Mouse (Mus musculus) heart, embryonic 14.5 days (tissue): ENCODE measurements around the gene Etv1. TPM values are rescaled to one million over a fixed set of nuclear protein-coding genes. Genes with fewer than 3 reads are reported as not detected.
"Not testable (repeated sequence)": the region's sequence is repeated elsewhere in the genome, so short reads cannot be mapped to it uniquely, and the experiment has no call there.

Experiments
- ATAC-seq: fragments of 200-750 bp; cut with Nextera tagmentation; 2 replicates; pipeline ENCODE4 v1.8.0; 2017; ENCODE audit warnings: low read depth, moderate TSS enrichment; ENCODE audit not compliant: insufficient number of reproducible peaks, insufficient read depth, low FRiP score
- H3K27ac ChIP-seq, 2 experiments: fragments of 200-500 bp in 1 of 2; fragments of 300-500 bp in 1 of 2; sonication (generic) in 1 of 2; replicated peaks in 1 of 2; 2 replicates each; pipeline ENCODE4 v1.5.1; 2012 to 2014; ENCODE audit warnings: low read depth in 2 of 2, low read length in 2 of 2, control low read depth in 1 of 2, mild to moderate bottlenecking in 1 of 2, mixed read lengths in 1 of 2; ENCODE audit not compliant: control insufficient read depth in 1 of 2, insufficient read depth in 1 of 2
- H3K27me3 ChIP-seq: fragments of 300-500 bp; sonication (generic); 2 replicates; pipeline ENCODE4 v1.6.1; 2014; ENCODE audit warnings: mild to moderate bottlenecking, low read length, control low read depth; ENCODE audit not compliant: control insufficient read depth, insufficient read depth
- H3K36me3 ChIP-seq: fragments of 300-500 bp; sonication (generic); 2 replicates; pipeline ENCODE4 v1.6.1; 2014; ENCODE audit warnings: mild to moderate bottlenecking, control low read depth, low read length, mixed read lengths; ENCODE audit not compliant: control insufficient read depth, insufficient read depth
- H3K4me1 ChIP-seq, 2 experiments: fragments of 200-500 bp in 1 of 2; fragments of 300-500 bp in 1 of 2; sonication (generic) in 1 of 2; 2 replicates each; pipeline ENCODE4 v1.6.1; 2012 to 2014; ENCODE audit warnings: low read length in 2 of 2, control low read depth in 1 of 2, mixed read lengths in 1 of 2; ENCODE audit not compliant: control insufficient read depth in 2 of 2, insufficient read depth in 2 of 2
- H3K4me2 ChIP-seq: fragments of 300-500 bp; sonication (generic); 2 replicates; pipeline ENCODE4 v1.6.1; 2014; ENCODE audit warnings: mild to moderate bottlenecking, low read length
- H3K4me3 ChIP-seq, 2 experiments: fragments of 200-500 bp in 1 of 2; fragments of 300-500 bp in 1 of 2; sonication (generic) in 1 of 2; 2 replicates each; pipeline ENCODE4 v1.5.1; 2012 to 2014; ENCODE audit warnings: low read length in 2 of 2, mild to moderate bottlenecking in 2 of 2, control low read depth in 1 of 2, low read depth in 1 of 2, moderate library complexity in 1 of 2; ENCODE audit not compliant: control insufficient read depth in 1 of 2, insufficient read depth in 1 of 2
- H3K9ac ChIP-seq: fragments of 300-500 bp; sonication (generic); 2 replicates; pipeline ENCODE4 v1.6.1; 2014; ENCODE audit warnings: mild to moderate bottlenecking, low read length
- H3K9me3 ChIP-seq: fragments of 300-500 bp; sonication (generic); 2 replicates; pipeline ENCODE4 v1.6.1; 2016; ENCODE audit warnings: low read length, control low read depth; ENCODE audit not compliant: control insufficient read depth
- WGBS: fragments of 180-500 bp; shearing (Covaris S2); extraction: QIAGEN DNeasy Blood & Tissue Kit; methylation state at CpG from one replicate; pipeline ENCODE4 v1.1.7; 2014; 5-methylcytosine and 5-hydroxymethylcytosine counted together
- polyA plus RNA-seq: library from polyadenylated mRNA; unstranded; fragments of >200 nt; fragmentation: Nextera tagmentation; extraction: Ambion mirVana; gene quantifications from 2 replicates; pipeline ENCODE4 v1.2.1, GENCODE M21; 2014

Gene Etv1
- polyA plus RNA-seq, 1 experiment from 2014 or later = 40.5 TPM

GRCm38 (mm10) chr12:38816235-38816634, 37.1 kb downstream of the Etv1 start:
- no peak for ATAC-seq
- Histone ChIP-seq H3K9me3 (no peaks in the 10 kb centered on the region), H3K36me3 (no peaks in the 10 kb centered on the region), H3K4me1 (0 out of 4 replicates have a peak, but pooled peaks cover 0 to 2% of the 10 kb centered on the region in 2 experiments), H3K4me3 (no peak overlapping the region), H3K4me2 (no peak overlapping the region), H3K27ac (no peak overlapping the region), H3K27me3 (no peaks in the 10 kb centered on the region), H3K9ac (no peak overlapping the region)
- WGBS = 90% methylated on average over 3 of the region's 3 CpGs

- Histone ChIP-seq H3K9ac (no peak overlapping the region), H3K36me3 (no peaks in the 10 kb centered on the region), H3K27ac (no peak overlapping the region), H3K4me3 (no peak overlapping the region), H3K27me3 (no peaks in the 10 kb centered on the region), H3K9me3 (no peaks in the 10 kb centered on the region), H3K4me1 (0 out of 4 replicates have a peak, but pooled peaks cover 0 to 2% of the 10 kb centered on the region in 2 experiments), H3K4me2 (no peak overlapping the region)
- WGBS = 77% methylated on average over 2 of the region's 2 CpGs
- no peak for ATAC-seq
Measured at GRCm38 (mm10) chr12:38818320-38818719, 39.1 kb downstream of the Etv1 start.

GRCm38 (mm10) chr12:38820642-38821041, 41.5 kb downstream of the Etv1 start:
- Histone ChIP-seq H3K36me3 (no peaks in the 10 kb centered on the region), H3K9me3 (no peaks in the 10 kb centered on the region), H3K4me3 (no peak overlapping the region), H3K4me1 (no peaks in the 10 kb centered on the region), H3K27ac (no peak overlapping the region), H3K9ac (no peak overlapping the region), H3K4me2 (no peak overlapping the region), H3K27me3 (no peaks in the 10 kb centered on the region)
- no peak for ATAC-seq
- WGBS = 74% methylated on average over 4 of the region's 4 CpGs

GRCm38 (mm10) chr12:38824405-38824804, 45.2 kb downstream of the Etv1 start:
- Histone ChIP-seq H3K4me3 (no peak overlapping the region), H3K27ac (no peak overlapping the region), H3K36me3 (no peaks in the 10 kb centered on the region), H3K4me2 (no peak overlapping the region), H3K4me1 (no peaks in the 10 kb centered on the region), H3K9ac (no peak overlapping the region), H3K9me3 (no peaks in the 10 kb centered on the region), H3K27me3 (no peaks in the 10 kb centered on the region)
- 96% methylated on average over 10 of the region's 10 CpGs for WGBS
- ATAC-seq = no peak

GRCm38 (mm10) chr12:38832981-38833380, 53.8 kb downstream of the Etv1 start:
- H3K4me2 ChIP-seq = no peak overlapping the region
- no peaks in the 10 kb centered on the region for H3K27me3 ChIP-seq
- H3K4me1 ChIP-seq = no peaks in the 10 kb centered on the region
- H3K9me3 ChIP-seq = no peaks in the 10 kb centered on the region
- 92% methylated on average over 10 of the region's 10 CpGs for WGBS
- ATAC-seq = no peak
- no peak overlapping the region for H3K27ac ChIP-seq
- H3K9ac ChIP-seq = no peak overlapping the region
- H3K4me3 ChIP-seq = no peak overlapping the region
- H3K36me3 ChIP-seq = peaks cover 14% of the 10 kb centered on the region; the same call in 1 of the 2 replicates

GRCm38 (mm10) chr12:38834581-38834980, 55.4 kb downstream of the Etv1 start:
- Histone ChIP-seq H3K4me1 (no peaks in the 10 kb centered on the region), H3K27me3 (no peaks in the 10 kb centered on the region), H3K9me3 (no peaks in the 10 kb centered on the region), H3K4me2 (no peak overlapping the region), H3K36me3 (peaks cover 14% of the 10 kb centered on the region; the same call in 1 of the 2 replicates), H3K4me3 (no peak overlapping the region), H3K27ac (no peak overlapping the region), H3K9ac (no peak overlapping the region)
- no peak for ATAC-seq
- WGBS = 82% methylated on average over 4 of the region's 4 CpGs

GRCm38 (mm10) chr12:38834986-38835385, 55.8 kb downstream of the Etv1 start:
- H3K27ac ChIP-seq, H3K27me3 ChIP-seq, H3K4me1 ChIP-seq, H3K9ac ChIP-seq, ATAC-seq, H3K9me3 ChIP-seq, H3K4me3 ChIP-seq, H3K4me2 ChIP-seq: not testable (repeated sequence)
- H3K36me3 ChIP-seq = peaks cover 14% of the 10 kb centered on the region; the same call in 1 of the 2 replicates
- WGBS = 91% methylated on average over 7 of the region's 8 CpGs

GRCm38 (mm10) chr12:38843801-38844295, 64.7 kb downstream of the Etv1 start:
- H3K4me2 ChIP-seq = no peak overlapping the region
- 51% methylated on average over 1 of the region's 1 CpGs for WGBS
- H3K36me3 ChIP-seq = no peaks in the 10 kb centered on the region
- H3K27me3 ChIP-seq = no peaks in the 10 kb centered on the region
- H3K27ac ChIP-seq = peak overlapping the region; percentile 29 to 49; a peak in 2 of 4 replicates
- H3K4me1 ChIP-seq = no peaks in the 10 kb centered on the region
- ATAC-seq = peak; percentile 69
- H3K9ac ChIP-seq = no peak overlapping the region
- H3K4me3 ChIP-seq = no peak overlapping the region
- H3K9me3 ChIP-seq = no peaks in the 10 kb centered on the region
